Mouse (Mus musculus) liver, adult 2 months (tissue): Measurements from ENCODE around the gene Zmym2.

ENCODE experiments used
- CTCF ChIP-seq: fragments of 200-500 bp; IDR thresholded peaks from 2 replicates; pipeline ENCODE4 v1.5.1; 2011; ENCODE audit warnings: low read depth, low read length, control low read depth
- POLR2A ChIP-seq: fragments of 200-500 bp; IDR thresholded peaks from 2 replicates; pipeline ENCODE4 v1.6.1; 2011; ENCODE audit warnings: low read length, control low read depth; ENCODE audit not compliant: insufficient read depth; ENCODE audit errors: extremely low read depth

- TF ChIP-seq POLR2A, result no peak
- TF ChIP-seq CTCF, result no peak
Measured at GRCm38 (mm10) chr14:56844033-56844432, 42.4 kb upstream of the Zmym2 start.
